Mouse (Mus musculus) lung, postnatal 36 days (tissue): ENCODE measurements at regions not wholly inside any gene's neighbourhood (a gene's known extent, or its start where the extent isn't known, plus 50 kb on each side); places are given as distances from the start of the nearest gene placed in this dataset.

Experiments
- DNase-seq: peaks from one replicate; pipeline ENCODE4 v3.0.0; 2022; ENCODE audit warnings: mixed read lengths

DNA sequence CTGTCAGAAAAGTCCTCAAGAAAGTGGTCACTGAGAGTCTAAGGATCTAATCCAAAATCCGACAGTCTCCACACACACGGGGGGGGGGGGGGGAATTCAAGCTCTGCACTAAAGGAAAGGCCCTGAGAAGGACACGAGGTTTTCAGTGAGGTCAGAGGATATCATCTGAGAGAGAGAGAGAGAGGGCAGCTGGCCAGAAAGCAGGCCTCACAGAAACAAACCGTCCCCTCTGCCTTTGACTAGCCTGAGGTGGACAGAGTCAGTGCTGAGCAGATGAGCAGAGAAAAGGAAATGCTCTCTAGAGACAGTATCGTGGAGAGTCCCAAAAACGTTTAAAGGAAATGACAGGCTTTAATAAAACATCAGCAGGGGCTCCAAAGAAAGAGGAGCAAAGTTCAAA, 282.0 kb downstream of the Gm49356 start:
- DNase-seq = no peak

DNA sequence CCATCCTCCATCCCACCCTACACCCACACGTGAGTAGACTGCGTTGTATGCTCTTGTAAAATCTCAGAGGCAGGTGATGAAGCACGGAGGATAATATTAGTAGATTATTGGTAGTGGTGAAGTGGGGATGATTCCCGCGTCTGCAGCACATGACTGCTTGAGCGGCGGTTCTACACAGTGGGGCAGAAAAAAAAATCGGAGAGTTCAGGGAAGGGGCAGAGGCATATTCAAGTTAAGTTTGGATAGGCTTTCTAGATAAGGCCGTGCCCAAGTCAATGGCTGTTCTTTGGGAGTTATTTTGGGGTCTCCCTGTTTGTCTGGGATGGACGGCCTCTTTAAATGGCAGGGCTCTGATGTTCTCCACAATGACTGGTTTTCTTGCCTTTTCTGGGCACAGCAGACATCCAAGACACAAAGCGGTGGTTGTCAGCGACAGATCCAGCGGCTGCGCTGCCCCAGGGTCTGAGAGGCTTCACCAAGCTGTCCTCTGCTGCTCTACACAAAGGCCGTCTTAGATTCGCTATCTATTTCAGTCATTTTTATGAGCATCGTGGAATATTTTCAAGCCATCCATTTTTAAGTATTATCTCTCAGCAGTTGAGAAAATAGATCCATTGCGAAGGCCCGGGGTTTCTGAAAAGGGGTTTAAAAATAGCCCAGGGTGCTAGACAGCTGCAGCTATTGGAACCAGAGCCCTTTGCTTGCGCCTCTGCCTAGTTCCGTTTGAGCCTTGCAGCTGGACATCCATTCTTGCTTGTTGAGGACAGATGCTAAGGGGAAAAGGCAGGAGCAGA, 284.6 kb downstream of the Gm49356 start:
- no peak for DNase-seq

DNA sequence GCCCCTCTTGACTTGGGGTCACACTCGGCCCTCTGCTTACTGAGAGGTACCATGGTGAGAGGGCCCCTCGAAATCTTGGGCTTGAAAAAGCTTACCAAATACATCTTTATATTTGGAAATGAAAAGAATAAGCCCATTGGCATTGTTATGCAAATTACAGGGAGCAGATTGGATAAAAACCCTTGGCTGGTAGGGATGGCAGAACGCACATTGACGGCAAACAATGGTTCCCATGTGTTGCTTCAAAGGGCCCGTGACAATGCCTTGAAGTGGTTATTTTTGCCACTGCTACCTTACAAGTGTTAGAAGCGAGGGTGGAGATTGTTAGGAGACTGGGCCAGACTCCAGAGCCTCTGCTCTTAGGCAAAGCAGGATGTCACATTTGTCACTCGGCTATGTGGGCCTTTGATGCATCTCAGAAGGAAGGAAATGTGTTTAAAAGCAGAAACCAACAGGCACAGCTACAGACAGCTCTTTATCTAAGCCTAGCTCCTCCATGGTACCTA, 285.2 kb downstream of the Gm49356 start:
- DNase-seq = peak; percentile 75

DNA sequence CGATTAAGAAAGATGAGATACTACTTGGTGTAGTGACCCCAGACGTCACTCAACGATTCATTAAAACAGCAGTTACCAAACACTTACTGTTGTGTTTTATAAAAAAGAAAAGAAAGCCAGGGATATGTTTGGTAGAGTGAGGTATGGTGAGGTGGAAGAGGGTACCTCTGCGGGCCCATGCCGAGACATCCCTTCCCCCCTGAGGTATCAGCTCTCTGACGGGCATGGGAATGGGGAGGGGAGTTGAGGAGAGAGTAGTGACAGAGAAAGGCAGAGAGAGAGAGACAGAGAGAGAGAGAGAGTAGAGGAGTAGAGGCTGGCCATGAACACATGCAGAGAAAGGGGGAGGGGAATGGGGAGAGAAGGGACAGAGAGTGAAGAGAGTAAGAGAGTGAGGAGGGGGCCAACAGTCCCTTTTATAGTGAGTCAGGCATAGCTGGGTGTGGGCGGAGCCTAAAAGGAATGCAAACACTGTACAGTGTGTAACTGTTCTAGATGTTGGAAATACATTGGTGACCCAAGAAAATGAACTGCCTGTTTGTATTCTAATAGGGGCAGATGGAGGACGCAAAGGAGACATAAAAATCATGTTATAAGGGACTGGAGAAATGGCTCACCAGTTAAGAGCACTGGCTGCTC, 285.9 kb downstream of the Gm49356 start:
- DNase-seq = no peak

GRCm38 (mm10) chr15:59180076-59180475, 291.0 kb downstream of the Gm49356 start:
- no peak for DNase-seq

- DNase-seq = peak; percentile 65
Observed at GRCm38 (mm10) chr15:59184461-59184860, 295.4 kb downstream of the Gm49356 start.

- DNase-seq = peak; percentile 58
Observed at GRCm38 (mm10) chr15:59187566-59187965, 298.5 kb downstream of the Gm49356 start.

DNA sequence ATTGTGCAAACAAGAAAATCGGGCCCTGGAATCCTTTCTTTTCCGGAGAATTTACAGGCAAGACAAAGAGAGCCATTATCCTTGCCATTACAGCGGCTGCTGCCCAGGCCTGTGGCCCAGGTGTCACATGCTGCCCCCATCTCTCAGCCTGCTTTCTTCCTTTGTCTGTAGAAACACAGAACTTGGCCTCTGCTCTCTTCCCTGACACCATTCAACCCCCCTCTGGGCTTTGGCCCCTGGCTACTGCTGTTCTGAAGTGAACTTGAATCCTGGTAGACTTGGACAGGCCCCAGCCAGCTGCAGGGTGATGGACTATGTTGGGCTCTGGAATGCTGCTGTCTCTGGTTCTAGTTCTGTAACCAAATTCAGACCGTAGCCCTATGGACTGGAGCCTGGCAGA, 299.3 kb downstream of the Gm49356 start:
- peak; percentile 38 for DNase-seq

DNA sequence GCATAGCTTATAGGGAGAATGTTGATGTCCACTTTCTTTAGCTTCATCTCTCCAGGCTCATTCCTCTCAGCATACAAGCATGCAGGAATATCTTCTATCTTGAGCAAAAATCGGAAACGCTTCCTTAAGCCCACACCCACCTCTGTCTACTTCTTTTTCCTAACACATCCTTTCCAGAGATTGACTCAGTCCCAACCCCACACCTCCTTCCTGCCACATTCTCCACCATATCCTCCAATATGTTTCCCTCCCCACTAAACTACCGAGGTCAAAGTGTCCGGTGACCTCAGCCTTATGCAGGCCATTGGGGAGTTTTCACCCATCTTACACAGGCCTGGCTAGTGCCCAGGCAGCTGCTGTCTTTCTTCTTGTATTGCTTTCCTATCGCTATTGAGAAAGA, 301.4 kb downstream of the Gm49356 start:
- no peak for DNase-seq

GRCm38 (mm10) chr15:59194421-59194820, 305.3 kb downstream of the Gm49356 start:
- DNase-seq = peak; percentile 64

DNA sequence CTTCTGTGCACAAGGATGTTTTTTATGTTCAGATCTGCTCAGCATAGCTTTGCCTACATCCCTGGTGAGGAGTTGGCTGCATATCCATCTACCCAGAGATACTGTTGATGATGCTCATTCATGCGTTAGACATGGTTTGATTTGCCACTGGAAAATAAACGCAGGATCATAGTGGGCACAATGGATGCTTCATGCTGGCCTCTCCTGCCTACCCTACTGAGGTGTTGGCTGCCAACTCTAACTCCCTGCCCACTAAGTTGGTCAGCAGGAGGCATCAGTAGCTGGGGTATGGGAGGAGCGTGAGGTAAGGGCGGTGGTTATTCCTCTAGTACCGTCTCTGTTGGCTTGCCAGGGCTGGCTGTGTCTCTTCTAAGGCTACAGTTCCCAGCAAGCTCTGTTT, 307.3 kb downstream of the Gm49356 start:
- DNase-seq = no peak

GRCm38 (mm10) chr15:59197455-59198391, 308.6 kb downstream of the Gm49356 start:
- peak; percentile 86 for DNase-seq

GRCm38 (mm10) chr15:59201386-59201785, 312.3 kb downstream of the Gm49356 start:
- DNase-seq = peak; percentile 33

- peak; percentile 18 for DNase-seq
Observed at GRCm38 (mm10) chr15:59201894-59202670, 313.0 kb downstream of the Gm49356 start.

DNA sequence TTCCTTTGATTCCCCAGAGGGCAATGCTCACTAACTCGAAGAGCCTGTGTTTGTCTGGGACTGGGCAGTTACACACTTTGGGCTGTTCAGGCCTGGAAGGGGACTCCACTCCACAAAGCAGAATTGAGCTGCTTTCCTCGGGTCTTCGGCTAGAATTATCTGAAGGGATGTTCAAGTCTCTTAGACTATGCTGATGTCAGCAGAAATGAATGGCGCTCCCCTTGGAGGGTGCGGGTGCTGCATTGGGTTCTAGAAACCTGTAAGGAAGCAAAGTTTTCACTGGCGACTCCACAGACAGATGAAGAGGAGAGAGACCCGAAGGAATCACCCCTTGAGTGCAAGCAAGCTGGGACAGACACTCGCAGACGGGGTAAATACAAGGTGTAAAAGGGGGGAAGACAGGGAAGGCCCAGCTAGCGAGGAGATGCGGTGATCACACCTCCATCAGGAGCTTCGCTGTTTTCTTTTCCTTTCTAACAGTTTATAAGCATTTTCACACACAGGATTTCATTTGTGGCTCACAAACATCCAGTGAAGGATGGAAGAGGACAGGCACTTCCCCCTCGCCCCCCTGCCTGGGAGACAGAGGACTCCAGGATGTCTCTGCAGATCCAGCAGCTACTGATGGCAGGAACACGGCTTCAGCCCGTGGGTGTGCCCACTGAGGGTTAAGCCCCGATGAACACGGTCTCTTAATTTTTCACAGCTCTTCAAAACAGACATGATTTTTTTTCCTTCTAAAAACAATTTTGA, 314.2 kb downstream of the Gm49356 start:
- DNase-seq = no peak

GRCm38 (mm10) chr15:59203850-59204625, 314.9 kb downstream of the Gm49356 start:
- DNase-seq = peak; percentile 66

DNA sequence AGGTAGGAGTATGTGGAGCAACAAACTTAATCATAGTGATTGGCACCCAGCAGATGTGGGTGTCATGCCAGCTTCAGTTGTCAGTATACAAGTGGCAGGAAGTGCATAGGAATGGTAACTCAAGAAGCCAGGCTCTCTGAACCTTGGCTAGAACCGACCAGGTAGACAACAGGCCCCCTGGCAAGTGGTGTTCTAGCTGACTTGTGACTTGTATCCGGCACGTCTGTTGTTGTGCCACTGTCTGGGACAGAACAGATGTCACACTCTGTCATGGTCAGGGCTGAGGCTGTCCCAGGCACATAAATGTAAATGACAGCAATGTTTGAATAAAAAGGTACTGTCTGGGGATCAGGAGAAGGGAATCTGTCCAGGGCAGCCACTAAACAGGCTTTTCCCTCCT, 316.0 kb downstream of the Gm49356 start:
- DNase-seq = no peak

DNA sequence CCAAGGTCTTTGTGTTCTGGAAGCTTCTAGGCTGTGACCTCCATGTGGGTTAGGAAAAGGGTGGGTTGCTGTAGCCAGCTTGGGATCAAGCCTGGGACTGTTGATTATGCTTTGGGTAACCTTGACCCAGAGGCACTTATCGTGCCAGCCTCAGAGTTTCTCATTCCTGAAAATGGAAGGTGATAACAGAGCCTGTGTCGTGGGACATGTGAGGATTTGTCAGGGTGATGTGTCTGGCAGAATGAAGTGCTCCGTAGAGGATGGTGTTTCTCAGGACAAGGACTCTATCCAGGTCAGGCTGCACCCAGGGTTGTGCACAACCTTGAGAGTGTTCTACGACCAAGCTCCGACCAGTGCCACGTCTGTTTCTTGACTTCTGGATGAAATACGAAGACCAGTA, 316.4 kb downstream of the Gm49356 start:
- DNase-seq = no peak

GRCm38 (mm10) chr15:59206636-59207035, 317.5 kb downstream of the Gm49356 start:
- no peak for DNase-seq

DNA sequence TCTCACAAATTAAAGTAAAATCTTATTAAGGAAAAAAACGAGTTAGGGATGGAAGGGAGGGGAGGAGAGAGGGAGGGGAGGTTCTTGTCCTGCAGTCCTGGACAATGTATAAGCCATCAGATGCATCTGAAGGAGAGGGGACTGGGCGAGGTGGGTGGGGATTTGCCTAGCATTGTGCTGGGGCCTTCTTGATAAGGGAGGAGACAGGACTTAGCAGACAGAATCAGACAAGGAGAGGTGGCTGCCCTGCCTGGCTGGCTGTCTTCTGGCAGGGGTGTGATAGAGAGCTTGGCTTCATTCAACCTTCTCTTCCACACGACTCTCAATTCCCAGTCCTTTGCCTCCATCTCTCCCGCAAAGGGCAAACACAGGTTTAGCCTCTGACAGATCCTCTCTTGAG, 318.9 kb downstream of the Gm49356 start:
- no peak for DNase-seq

GRCm38 (mm10) chr15:59212362-59212761, 323.3 kb downstream of the Gm49356 start:
- DNase-seq = no peak
